Mouse (Mus musculus) midbrain, postnatal 0 days (tissue): Measurements from ENCODE around the gene Tma16. TPM values are rescaled to one million over a fixed set of nuclear protein-coding genes. Genes with fewer than 3 reads are reported as not detected.

Experiments used
- ATAC-seq: fragments of 200-750 bp; cut with Nextera tagmentation; 2 replicates; pipeline ENCODE4 v1.8.0; 2017; ENCODE audit warnings: moderate number of reproducible peaks, mild to moderate bottlenecking, moderate TSS enrichment, moderate library complexity; ENCODE audit not compliant: low FRiP score
- DNase-seq: peaks from one replicate; pipeline ENCODE4 v3.0.0-alpha.2; 2015; ENCODE audit warnings: low spot score
- H3K27ac ChIP-seq: fragments of 300-500 bp; sonication (generic); 2 replicates; pipeline ENCODE4 v1.5.1; 2014; ENCODE audit warnings: low read depth, mild to moderate bottlenecking, low read length, mixed read lengths
- H3K27me3 ChIP-seq: fragments of 300-500 bp; sonication (generic); 2 replicates; pipeline ENCODE4 v1.6.1; 2014; ENCODE audit warnings: low read length, control low read depth, mixed read lengths; ENCODE audit not compliant: insufficient read depth
- H3K36me3 ChIP-seq: fragments of 300-500 bp; sonication (generic); 2 replicates; pipeline ENCODE4 v1.6.1; 2014; ENCODE audit warnings: low read length, control low read depth, mixed read lengths; ENCODE audit not compliant: insufficient read depth
- H3K4me1 ChIP-seq: fragments of 300-500 bp; sonication (generic); 2 replicates; pipeline ENCODE4 v1.6.1; 2014; ENCODE audit warnings: mild to moderate bottlenecking, control low read depth, antibody characterized with exemption, low read length, mixed read lengths; ENCODE audit not compliant: insufficient read depth
- H3K4me2 ChIP-seq: fragments of 300-500 bp; sonication (generic); 2 replicates; pipeline ENCODE4 v1.6.1; 2014; ENCODE audit warnings: low read depth, mild to moderate bottlenecking, low read length, mixed read lengths; ENCODE audit not compliant: poor library complexity, severe bottlenecking
- H3K4me3 ChIP-seq: fragments of 300-500 bp; sonication (generic); 2 replicates; pipeline ENCODE4 v1.5.1; 2014; ENCODE audit warnings: low read depth, mild to moderate bottlenecking, low read length, moderate library complexity
- H3K9ac ChIP-seq: fragments of 300-500 bp; sonication (generic); replicated peaks from 2 replicates; pipeline ENCODE4 v1.6.1; 2014; ENCODE audit warnings: mild to moderate bottlenecking, low read length, moderate library complexity, mixed read lengths; ENCODE audit not compliant: poor library complexity, severe bottlenecking
- H3K9me3 ChIP-seq: fragments of 300-500 bp; sonication (generic); 2 replicates; pipeline ENCODE4 v1.6.1; 2016; ENCODE audit warnings: low read length, control low read depth
- CTCF ChIP-seq: IDR thresholded peaks from 2 replicates; pipeline ENCODE4 v1.5.1; 2016; ENCODE audit warnings: antibody characterized with exemption, mild to moderate bottlenecking
- WGBS: fragments of 180-500 bp; shearing (Covaris S2); extraction: QIAGEN DNeasy Blood & Tissue Kit; methylation state at CpG from one replicate; pipeline ENCODE4 v1.1.7; 2014; 5-methylcytosine and 5-hydroxymethylcytosine counted together
- polyA plus RNA-seq: library from polyadenylated mRNA; unstranded; fragments of >200 nt; fragmentation: Nextera tagmentation; extraction: Ambion mirVana; gene quantifications from 2 replicates; pipeline ENCODE4 v1.2.1, GENCODE M21; 2015
- total RNA-seq: library from RNA; depleted of rRNA; stranded (reverse); fragments of >200 nt; gene quantifications from 2 replicates; pipeline ENCODE4 v1.2.3, GENCODE M21; 2014; rRNA removed

The Tma16 gene
- 13.3 and 14.8 TPM in 2 replicates for total RNA-seq
- 10.9 and 12.5 TPM in 2 replicates for polyA plus RNA-seq

DNA sequence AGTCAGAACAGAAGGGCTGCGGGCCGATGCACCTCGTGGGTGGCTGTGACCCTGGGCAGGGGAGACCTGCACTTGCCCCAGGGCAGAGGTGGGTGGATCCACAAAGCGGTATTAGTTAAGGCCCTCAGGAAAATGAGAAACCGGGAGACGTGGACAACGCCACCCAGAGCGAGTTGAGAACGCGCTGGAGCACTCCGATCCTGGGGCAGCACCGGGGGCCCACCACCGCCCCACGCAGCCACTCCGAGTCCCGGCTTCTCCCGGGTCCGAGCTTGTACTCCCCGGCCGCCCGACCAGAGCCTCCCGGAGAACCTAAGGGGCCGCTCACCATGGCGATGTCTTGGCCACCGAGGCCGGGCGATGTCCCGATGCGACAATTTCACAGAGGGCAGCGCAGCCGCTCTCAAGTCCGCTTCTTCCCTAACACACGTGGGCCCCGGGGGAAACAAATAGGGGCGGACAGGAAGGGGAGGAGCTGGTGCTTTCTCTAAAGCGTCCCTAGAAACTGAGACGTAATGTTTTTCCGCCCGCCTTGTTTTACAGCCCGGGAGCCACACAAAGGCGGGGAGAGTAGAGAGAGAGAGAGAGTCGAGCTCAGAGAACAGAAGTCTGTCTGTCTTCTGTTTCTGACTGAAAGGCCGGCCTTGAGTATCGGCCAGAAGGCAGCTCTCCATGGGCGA, at the start of gene Tma16:
Gene Tma16 (minus strand): TSS at position 447 of the 680 bp plus-strand sequence.
- Histone ChIP-seq H3K4me3 (peak within 1 kb of the TSS; percentile 99), H3K4me1 (peaks cover 3% of the 10 kb centered on the region; the same call in 1 of the 2 replicates), H3K9ac (peak within 1 kb of the TSS; percentile 77), H3K36me3 (peaks cover 9% of the 10 kb centered on the region; the same call in 1 of the 2 replicates), H3K4me2 (peak within 1 kb of the TSS; percentile 80), H3K27ac (peak within 1 kb of the TSS; percentile 67; the same call in 1 of the 2 replicates), H3K27me3 (no peaks in the 10 kb centered on the region; the same call in 1 of the 2 replicates), H3K9me3 (no peaks in the 10 kb centered on the region)
- DNase-seq (peak; percentile 93), ATAC-seq (peak; percentile 95)
- under 1% methylated on average over 45 of the region's 45 CpGs for WGBS
- TF ChIP-seq CTCF, result no peak; the same call in 1 of the 2 replicates

DNA sequence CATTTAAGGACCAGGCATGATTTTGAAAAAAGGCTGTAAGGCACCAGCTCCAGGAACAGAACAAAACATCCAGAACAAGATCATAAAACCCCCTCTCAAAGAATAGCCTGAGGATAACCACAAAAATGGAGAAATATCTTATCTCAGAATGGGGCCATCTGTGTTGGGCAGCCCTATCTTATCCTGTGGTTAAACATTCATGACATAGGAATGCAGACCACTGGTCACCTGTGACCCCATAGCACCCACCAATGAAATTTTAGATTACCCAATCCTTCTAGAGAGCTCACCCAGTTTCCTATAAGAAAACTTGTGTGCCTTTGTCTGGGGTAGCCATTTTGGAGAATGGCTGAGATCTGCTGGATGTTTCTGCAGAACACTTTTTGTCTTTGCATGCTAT, 34.2 kb upstream of the Tma16 start:
- no peaks in the 10 kb centered on the region for H3K9me3 ChIP-seq
- no peak overlapping the region for H3K4me3 ChIP-seq
- TF ChIP-seq CTCF, result no peak
- H3K9ac ChIP-seq, result no peak overlapping the region
- no peaks in the 10 kb centered on the region for H3K27me3 ChIP-seq
- H3K36me3 ChIP-seq, result no peaks in the 10 kb centered on the region
- no peak overlapping the region for H3K4me2 ChIP-seq
- no peak overlapping the region for H3K27ac ChIP-seq
- ATAC-seq (no peak), DNase-seq (no peak)
- no peaks in the 10 kb centered on the region for H3K4me1 ChIP-seq

DNA sequence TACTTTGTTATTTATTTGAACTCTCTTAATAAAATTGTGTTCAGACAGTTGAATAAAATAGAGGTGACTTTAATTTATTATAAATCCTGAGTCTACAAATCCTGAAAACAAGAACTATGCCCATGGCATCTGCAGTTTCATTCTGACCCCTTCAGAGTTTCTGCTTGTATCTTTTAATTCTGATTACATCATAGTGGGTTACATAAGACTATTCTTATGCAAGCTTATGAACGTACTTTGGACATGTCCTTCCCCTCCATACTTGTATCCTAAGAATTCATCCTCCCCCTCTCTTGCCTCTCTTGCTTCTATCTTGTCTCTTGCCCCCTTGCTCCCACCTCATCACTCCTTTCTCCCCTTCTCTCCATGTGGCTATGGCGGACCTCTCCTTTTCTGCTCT, 32.8 kb upstream of the Tma16 start:
- no peak for TF ChIP-seq CTCF
- H3K27me3 ChIP-seq, result no peaks in the 10 kb centered on the region
- DNase-seq, result no peak
- H3K4me1 ChIP-seq, result no peaks in the 10 kb centered on the region
- no peak for ATAC-seq
- H3K4me3 ChIP-seq, result no peak overlapping the region
- 87% methylated on average over 2 of the region's 2 CpGs for WGBS
- H3K27ac ChIP-seq, result no peak overlapping the region
- H3K4me2 ChIP-seq, result no peak overlapping the region
- no peak overlapping the region for H3K9ac ChIP-seq
- H3K9me3 ChIP-seq, result no peaks in the 10 kb centered on the region
- no peaks in the 10 kb centered on the region for H3K36me3 ChIP-seq

GRCm38 (mm10) chr8:66511537-66511936, 25.2 kb upstream of the Tma16 start, which contains the start of gene Tktl2:
Tktl2 (plus strand) TSS chr8:66511756.
- Histone ChIP-seq H3K4me2 (no peak within 1 kb of the TSS), H3K4me3 (no peak within 1 kb of the TSS), H3K9ac (no peak within 1 kb of the TSS), H3K27me3 (no peaks in the 10 kb centered on the region), H3K9me3 (no peaks in the 10 kb centered on the region), H3K27ac (no peak within 1 kb of the TSS), H3K36me3 (no peaks in the 10 kb centered on the region), H3K4me1 (no peaks in the 10 kb centered on the region)
- DNase-seq, result no peak
- WGBS, result 96% methylated on average over 22 of the region's 22 CpGs
- no peak for ATAC-seq
- no peak for TF ChIP-seq CTCF

DNA sequence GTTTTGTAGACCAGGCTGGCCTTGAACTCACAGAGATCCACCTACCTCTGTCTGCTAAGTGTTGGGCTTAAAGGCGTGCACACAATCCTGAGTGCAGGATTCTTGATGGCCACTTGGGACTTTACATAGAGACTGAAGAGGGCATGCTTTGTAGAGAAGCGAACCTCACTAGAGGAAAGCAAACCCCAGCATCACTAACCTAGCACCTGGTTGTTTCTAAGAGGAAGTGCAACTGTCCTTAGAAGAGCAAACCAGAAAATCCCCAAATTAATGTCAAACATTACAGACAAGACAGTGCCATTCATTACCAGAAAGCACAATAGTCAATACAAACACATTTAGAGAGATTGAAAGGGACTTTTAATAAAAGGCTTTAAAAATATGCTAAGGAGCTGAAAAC, 17.1 kb upstream of the Tma16 start:
- no peaks in the 10 kb centered on the region for H3K27me3 ChIP-seq
- no peak for DNase-seq
- no peak for ATAC-seq

GRCm38 (mm10) chr8:66496998-66497577, 10.8 kb upstream of the Tma16 start:
- peak; percentile 42; the same call in 1 of the 2 replicates for ATAC-seq
- WGBS, result 34% methylated on average over 4 of the region's 4 CpGs

More for the DNA sequence above, 17.1 kb upstream of the Tma16 start:
- TF ChIP-seq CTCF, result no peak
- H3K4me1 ChIP-seq, result no peaks in the 10 kb centered on the region
- no peak overlapping the region for H3K9ac ChIP-seq
- no peaks in the 10 kb centered on the region for H3K36me3 ChIP-seq
- no peak overlapping the region for H3K4me2 ChIP-seq
- no peak overlapping the region for H3K4me3 ChIP-seq
- H3K9me3 ChIP-seq, result no peaks in the 10 kb centered on the region
- no peak overlapping the region for H3K27ac ChIP-seq
- WGBS, result 82% methylated on average over 2 of the region's 2 CpGs

More at GRCm38 (mm10) chr8:66496998-66497577, 10.8 kb upstream of the Tma16 start:
- Histone ChIP-seq H3K4me2 (no peak overlapping the region), H3K27me3 (0 out of 2 replicates have a peak, but pooled peaks cover 3% of the 10 kb centered on the region), H3K4me1 (no peaks in the 10 kb centered on the region), H3K4me3 (no peak overlapping the region), H3K9ac (no peak overlapping the region), H3K27ac (no peak overlapping the region), H3K9me3 (no peaks in the 10 kb centered on the region), H3K36me3 (no peaks in the 10 kb centered on the region)
- DNase-seq, result peak; percentile 81
- peak; percentile 89 for TF ChIP-seq CTCF
